Mouse (Mus musculus) limb, embryonic 13.5 days (tissue): ENCODE measurements around the gene Tead1. TPM values are rescaled to one million over a fixed set of nuclear protein-coding genes. Genes with fewer than 3 reads are reported as not detected.

ENCODE experiments used
- ATAC-seq: fragments of 200-750 bp; cut with Nextera tagmentation; 2 replicates; pipeline ENCODE4 v1.8.0; 2017; ENCODE audit warnings: low read depth, moderate number of reproducible peaks, moderate TSS enrichment; ENCODE audit not compliant: low FRiP score
- H3K27ac ChIP-seq: fragments of 300-500 bp; sonication (generic); 2 replicates; pipeline ENCODE4 v1.5.1; 2015; ENCODE audit warnings: inconsistent platforms, mild to moderate bottlenecking, moderate library complexity
- H3K27me3 ChIP-seq: fragments of 300-500 bp; sonication (generic); 2 replicates; pipeline ENCODE4 v1.6.1; 2015; ENCODE audit warnings: mild to moderate bottlenecking, inconsistent platforms
- H3K36me3 ChIP-seq: fragments of 300-500 bp; sonication (generic); 2 replicates; pipeline ENCODE4 v1.6.1; 2015; ENCODE audit warnings: inconsistent platforms, mild to moderate bottlenecking, moderate library complexity
- H3K4me1 ChIP-seq: fragments of 300-500 bp; sonication (generic); 2 replicates; pipeline ENCODE4 v1.6.1; 2015; ENCODE audit warnings: inconsistent platforms
- H3K4me2 ChIP-seq: fragments of 300-500 bp; sonication (generic); replicated peaks from 2 replicates; pipeline ENCODE4 v1.6.1; 2015; ENCODE audit warnings: inconsistent platforms, mild to moderate bottlenecking, moderate library complexity
- H3K4me3 ChIP-seq: fragments of 300-500 bp; sonication (generic); 2 replicates; pipeline ENCODE4 v1.5.1; 2015; ENCODE audit warnings: moderate library complexity, mild to moderate bottlenecking, inconsistent platforms
- H3K9ac ChIP-seq: fragments of 300-500 bp; sonication (generic); 2 replicates; pipeline ENCODE4 v1.6.1; 2015; ENCODE audit warnings: mild to moderate bottlenecking, inconsistent platforms
- H3K9me3 ChIP-seq: fragments of 300-500 bp; sonication (generic); 2 replicates; pipeline ENCODE4 v1.6.1; 2016; ENCODE audit warnings: inconsistent platforms
- WGBS: fragments of 180-500 bp; shearing (Covaris S2); methylation state at CpG from one replicate; pipeline ENCODE4 v1.1.7; 2015; 5-methylcytosine and 5-hydroxymethylcytosine counted together
- polyA plus RNA-seq: library from polyadenylated mRNA; unstranded; fragments of >200 nt; fragmentation: Nextera tagmentation; extraction: Ambion mirVana; gene quantifications from 2 replicates; pipeline ENCODE4 v1.2.1, GENCODE M21; 2015

Tead1 gene
- polyA plus RNA-seq, 1 experiment from 2014 or later = 30.8 TPM

- no peak overlapping the region for H3K4me3 ChIP-seq
- no peak overlapping the region for H3K27ac ChIP-seq
- ATAC-seq = 0 out of 2 replicates have a peak, but pooled peaks have one; percentile 48
- no peaks in the 10 kb centered on the region for H3K27me3 ChIP-seq
- no peaks in the 10 kb centered on the region for H3K9me3 ChIP-seq
- H3K4me1 ChIP-seq = peaks cover 47% of the 10 kb centered on the region
- H3K4me2 ChIP-seq = no peak overlapping the region
- WGBS = 24% methylated on average over 5 of the region's 5 CpGs
- H3K36me3 ChIP-seq = peaks cover 23% of the 10 kb centered on the region
- no peak overlapping the region for H3K9ac ChIP-seq
Measured at GRCm38 (mm10) chr7:112854516-112854915, 175.4 kb downstream of the Tead1 start.

GRCm38 (mm10) chr7:112855419-112855818 lies 176.3 kb downstream of the Tead1 start:
- Histone ChIP-seq H3K27ac (no peak overlapping the region), H3K9me3 (no peaks in the 10 kb centered on the region), H3K4me3 (no peak overlapping the region), H3K27me3 (no peaks in the 10 kb centered on the region), H3K4me1 (peaks cover 47% of the 10 kb centered on the region), H3K9ac (no peak overlapping the region), H3K36me3 (peaks cover 22% of the 10 kb centered on the region), H3K4me2 (no peak overlapping the region)
- no peak for ATAC-seq
- 78% methylated on average over 6 of the region's 6 CpGs for WGBS

DNA sequence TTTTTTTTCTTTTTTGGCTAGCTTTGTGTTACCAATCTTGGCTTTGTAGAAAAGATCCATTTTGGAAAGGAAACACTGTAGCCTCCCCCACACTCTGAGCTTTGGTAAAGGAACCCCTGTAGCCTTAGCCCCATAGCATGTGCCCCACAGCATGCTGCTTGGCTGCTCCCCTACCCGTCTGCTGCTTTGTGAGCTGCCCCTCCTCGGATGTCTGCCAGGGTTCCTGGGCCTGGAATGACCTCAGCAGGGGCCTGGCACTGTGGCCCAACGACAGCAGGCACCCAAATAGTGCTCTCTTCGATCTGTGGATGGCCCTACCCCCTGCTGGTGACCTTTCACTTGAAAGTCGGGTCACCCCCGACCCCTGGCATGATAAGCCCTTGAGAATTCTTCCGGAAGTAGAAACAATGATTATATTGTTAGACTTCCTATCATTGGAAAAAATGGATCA lies 177.0 kb downstream of the Tead1 start:
- H3K4me1 ChIP-seq = peaks cover 41% of the 10 kb centered on the region
- H3K4me2 ChIP-seq = no peak overlapping the region
- no peaks in the 10 kb centered on the region for H3K27me3 ChIP-seq
- H3K36me3 ChIP-seq = peaks cover 24% of the 10 kb centered on the region
- no peak for ATAC-seq
- H3K9ac ChIP-seq = no peak overlapping the region
- 34% methylated on average over 7 of the region's 7 CpGs for WGBS
- peak overlapping the region; percentile 10; the same call in 1 of the 2 replicates for H3K27ac ChIP-seq
- H3K4me3 ChIP-seq = no peak overlapping the region
- no peaks in the 10 kb centered on the region for H3K9me3 ChIP-seq

DNA sequence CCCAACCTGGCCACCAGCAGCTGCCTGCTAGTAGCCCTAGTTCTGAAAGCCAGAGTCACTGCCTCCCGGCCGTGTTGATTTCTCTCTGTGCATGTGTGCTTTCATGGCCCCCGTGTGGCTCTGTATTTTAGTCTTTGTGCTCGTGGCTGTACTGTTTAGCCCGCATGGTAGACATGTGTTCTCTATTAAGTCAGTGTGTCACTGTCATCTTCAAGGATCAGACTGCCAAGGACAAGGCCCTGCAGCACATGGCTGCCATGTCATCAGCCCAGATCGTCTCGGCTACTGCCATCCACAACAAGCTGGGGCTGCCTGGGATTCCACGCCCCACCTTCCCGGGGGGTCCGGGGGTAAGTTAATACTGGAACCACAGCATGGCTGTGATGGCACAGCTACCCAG lies 177.5 kb downstream of the Tead1 start:
- H3K4me1 ChIP-seq = peaks cover 38% of the 10 kb centered on the region
- no peak overlapping the region for H3K9ac ChIP-seq
- H3K36me3 ChIP-seq = peaks cover 28% of the 10 kb centered on the region
- no peak overlapping the region for H3K4me2 ChIP-seq
- no peak overlapping the region for H3K4me3 ChIP-seq
- H3K27ac ChIP-seq = no peak overlapping the region
- no peaks in the 10 kb centered on the region for H3K27me3 ChIP-seq
- WGBS = 45% methylated on average over 10 of the region's 10 CpGs
- no peak for ATAC-seq
- H3K9me3 ChIP-seq = no peaks in the 10 kb centered on the region

- Histone ChIP-seq H3K27me3 (no peaks in the 10 kb centered on the region), H3K4me1 (peaks cover 16% of the 10 kb centered on the region), H3K36me3 (peaks cover 59% of the 10 kb centered on the region), H3K9me3 (no peaks in the 10 kb centered on the region), H3K9ac (no peak overlapping the region), H3K4me3 (no peak overlapping the region), H3K4me2 (no peak overlapping the region), H3K27ac (no peak overlapping the region)
- WGBS = 92% methylated on average over 6 of the region's 6 CpGs
- no peak for ATAC-seq
Measured at GRCm38 (mm10) chr7:112859887-112860286, 180.8 kb downstream of the Tead1 start.

- H3K4me1 ChIP-seq = peaks cover 6% of the 10 kb centered on the region; the same call in 1 of the 2 replicates
- no peak overlapping the region for H3K9ac ChIP-seq
- no peak for ATAC-seq
- peaks cover 59% of the 10 kb centered on the region for H3K36me3 ChIP-seq
- 93% methylated on average over 5 of the region's 5 CpGs for WGBS
- H3K9me3 ChIP-seq = no peaks in the 10 kb centered on the region
- H3K4me3 ChIP-seq = no peak overlapping the region
- H3K27me3 ChIP-seq = no peaks in the 10 kb centered on the region
- H3K4me2 ChIP-seq = no peak overlapping the region
- no peak overlapping the region for H3K27ac ChIP-seq
Measured at GRCm38 (mm10) chr7:112862086-112862485, 183.0 kb downstream of the Tead1 start.

- Histone ChIP-seq H3K27ac (no peak overlapping the region), H3K4me3 (no peak overlapping the region), H3K27me3 (no peaks in the 10 kb centered on the region), H3K9ac (no peak overlapping the region), H3K36me3 (peaks cover 43% of the 10 kb centered on the region), H3K4me2 (no peak overlapping the region), H3K9me3 (no peaks in the 10 kb centered on the region), H3K4me1 (peaks cover 24% of the 10 kb centered on the region)
- 90% methylated on average over 8 of the region's 8 CpGs for WGBS
- ATAC-seq = no peak
Measured at GRCm38 (mm10) chr7:112864188-112864587, 185.1 kb downstream of the Tead1 start.

DNA sequence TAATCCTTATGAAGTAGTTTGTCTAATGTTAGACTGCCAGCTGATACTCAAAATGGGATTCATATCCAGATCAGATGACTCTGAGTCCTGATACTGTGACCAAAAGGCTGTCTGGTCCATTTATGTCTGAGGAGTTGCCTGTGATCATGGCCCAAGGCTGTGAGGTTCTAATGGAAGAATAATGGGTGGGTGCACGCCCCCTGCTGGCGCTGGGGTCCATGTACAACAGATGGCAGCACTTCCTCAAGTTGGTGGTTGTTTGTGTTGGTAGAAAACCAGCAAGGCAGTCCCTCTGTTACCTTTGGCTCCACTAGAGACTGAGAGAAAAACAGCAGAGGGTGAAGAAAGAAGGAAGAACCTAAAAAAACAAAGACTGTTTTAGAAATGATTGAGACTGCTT lies 186.6 kb downstream of the Tead1 start:
- no peak overlapping the region for H3K27ac ChIP-seq
- peaks cover 24% of the 10 kb centered on the region for H3K4me1 ChIP-seq
- H3K27me3 ChIP-seq = no peaks in the 10 kb centered on the region
- ATAC-seq = no peak
- peaks cover 47% of the 10 kb centered on the region for H3K36me3 ChIP-seq
- no peak overlapping the region for H3K4me2 ChIP-seq
- no peaks in the 10 kb centered on the region for H3K9me3 ChIP-seq
- no peak overlapping the region for H3K4me3 ChIP-seq
- H3K9ac ChIP-seq = no peak overlapping the region
- 11% methylated on average over 2 of the region's 2 CpGs for WGBS

DNA sequence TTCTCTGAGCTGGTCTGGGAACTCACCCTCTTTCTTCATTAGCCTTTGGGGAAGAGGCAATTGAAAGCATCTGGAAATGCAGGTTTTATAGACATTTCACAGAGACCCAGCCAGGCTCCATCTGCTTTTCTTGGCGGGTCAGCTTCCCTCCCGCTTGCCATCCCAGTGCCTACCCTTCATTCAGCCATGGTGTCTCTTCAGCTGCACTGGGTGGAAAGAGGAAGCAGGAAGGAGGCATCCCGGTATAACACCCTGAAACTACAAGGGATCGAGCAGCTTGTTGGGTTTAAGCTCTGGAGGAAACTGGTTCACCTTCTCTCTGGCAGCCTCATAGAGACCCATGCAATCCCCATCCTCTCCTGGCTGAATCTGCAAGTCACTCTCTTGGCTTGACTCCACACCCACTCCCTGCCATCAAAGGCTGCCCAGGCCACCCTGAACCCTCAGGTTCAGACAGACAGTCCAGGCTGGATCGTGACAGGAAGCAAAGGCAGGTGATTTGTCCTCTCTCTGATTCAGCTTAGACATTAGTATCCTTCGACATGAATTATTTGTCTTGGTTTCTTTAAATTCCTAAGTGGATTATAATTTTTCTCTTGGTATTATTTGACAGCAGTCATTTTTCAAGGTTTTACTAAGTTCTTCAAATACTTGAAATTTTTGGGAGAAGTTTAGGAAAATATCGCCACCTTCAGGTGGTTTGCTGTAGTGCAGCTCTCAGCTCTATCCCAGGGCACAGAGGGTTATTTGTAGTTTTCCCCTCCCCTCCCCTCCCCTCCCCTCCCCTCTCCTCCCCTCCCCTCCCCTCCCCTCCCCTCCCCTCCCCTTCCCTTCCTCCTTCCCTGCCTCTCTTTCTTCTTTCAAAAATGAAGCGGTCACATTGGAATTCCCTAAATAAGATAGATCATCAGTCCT lies 189.7 kb downstream of the Tead1 start:
- H3K4me1 ChIP-seq = peaks cover 28% of the 10 kb centered on the region
- 17% methylated on average over 7 of the region's 8 CpGs for WGBS
- H3K27me3 ChIP-seq = no peaks in the 10 kb centered on the region
- H3K36me3 ChIP-seq = peaks cover 27% of the 10 kb centered on the region
- peak overlapping the region; percentile 69; the same call in 1 of the 2 replicates for H3K27ac ChIP-seq
- H3K9ac ChIP-seq = no peak overlapping the region
- no peak overlapping the region for H3K4me3 ChIP-seq
- ATAC-seq = peak; percentile 45; the same call in 1 of the 2 replicates
- peak overlapping the region; percentile 30; the same call in 1 of the 2 replicates for H3K4me2 ChIP-seq
- no peaks in the 10 kb centered on the region for H3K9me3 ChIP-seq

GRCm38 (mm10) chr7:112871752-112872151 lies 192.6 kb downstream of the Tead1 start:
- no peaks in the 10 kb centered on the region for H3K9me3 ChIP-seq
- WGBS = 79% methylated on average over 7 of the region's 7 CpGs

GRCm38 (mm10) chr7:112872435-112873196 lies 193.5 kb downstream of the Tead1 start:
- peaks cover 38% of the 10 kb centered on the region for H3K36me3 ChIP-seq
- no peak overlapping the region for H3K9ac ChIP-seq
- H3K4me2 ChIP-seq = no peak overlapping the region
- H3K27ac ChIP-seq = no peak overlapping the region
- no peak for ATAC-seq
- H3K4me3 ChIP-seq = no peak overlapping the region
- WGBS = 85% methylated on average over 9 of the region's 9 CpGs
- H3K4me1 ChIP-seq = peaks cover 39% of the 10 kb centered on the region
- no peaks in the 10 kb centered on the region for H3K9me3 ChIP-seq
- no peaks in the 10 kb centered on the region for H3K27me3 ChIP-seq

More at GRCm38 (mm10) chr7:112871752-112872151, 192.6 kb downstream of the Tead1 start:
- Histone ChIP-seq H3K27me3 (no peaks in the 10 kb centered on the region), H3K9ac (no peak overlapping the region), H3K36me3 (peaks cover 35% of the 10 kb centered on the region), H3K27ac (no peak overlapping the region), H3K4me3 (no peak overlapping the region), H3K4me1 (peaks cover 40% of the 10 kb centered on the region), H3K4me2 (no peak overlapping the region)
- no peak for ATAC-seq

DNA sequence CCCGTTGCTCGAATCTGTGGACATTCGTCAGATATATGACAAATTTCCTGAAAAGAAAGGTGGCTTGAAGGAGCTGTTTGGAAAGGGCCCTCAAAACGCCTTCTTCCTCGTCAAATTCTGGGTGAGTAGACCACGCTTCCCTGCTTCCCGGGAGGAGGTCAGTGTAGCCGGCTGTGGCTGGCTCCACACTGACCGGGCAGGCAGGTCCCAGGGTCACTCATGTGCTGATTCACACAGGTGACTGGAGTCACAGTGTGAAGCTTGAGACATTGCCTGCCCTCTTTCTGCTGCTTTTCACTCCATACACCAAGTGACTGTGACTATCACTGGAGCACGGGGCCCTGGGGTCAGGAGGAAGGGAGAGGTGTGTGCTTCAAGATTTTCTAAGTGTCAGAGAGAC lies 197.0 kb downstream of the Tead1 start:
- H3K4me1 ChIP-seq = peaks cover 29% of the 10 kb centered on the region
- 91% methylated on average over 10 of the region's 10 CpGs for WGBS
- H3K27ac ChIP-seq = no peak overlapping the region
- ATAC-seq = no peak
- H3K4me3 ChIP-seq = no peak overlapping the region
- no peaks in the 10 kb centered on the region for H3K9me3 ChIP-seq
- H3K4me2 ChIP-seq = no peak overlapping the region
- no peak overlapping the region for H3K9ac ChIP-seq
- H3K36me3 ChIP-seq = peaks cover 39% of the 10 kb centered on the region
- no peaks in the 10 kb centered on the region for H3K27me3 ChIP-seq
